Mouse (Mus musculus) common myeloid progenitor, adult 5-6 weeks (primary cell): ENCODE data around the gene Hid1. TPM values are rescaled to one million over a fixed set of nuclear protein-coding genes. Genes with fewer than 3 reads are reported as not detected.

Source experiments
- ATAC-seq: replicated peaks from 2 replicates; pipeline ENCODE4 v1.8.0; 2016; ENCODE audit warnings: low read depth, mild to moderate bottlenecking, moderate TSS enrichment, inconsistent platforms; ENCODE audit not compliant: poor library complexity, severe bottlenecking
- total RNA-seq: library from RNA; stranded (forward); fragments of 200-1000, 187-1606 nt; gene quantifications from 2 replicates; pipeline ENCODE4 v1.2.3, GENCODE M21; 2017

The Hid1 gene
- total RNA-seq, 1 experiment from 2014 or later = 1.9 TPM

DNA sequence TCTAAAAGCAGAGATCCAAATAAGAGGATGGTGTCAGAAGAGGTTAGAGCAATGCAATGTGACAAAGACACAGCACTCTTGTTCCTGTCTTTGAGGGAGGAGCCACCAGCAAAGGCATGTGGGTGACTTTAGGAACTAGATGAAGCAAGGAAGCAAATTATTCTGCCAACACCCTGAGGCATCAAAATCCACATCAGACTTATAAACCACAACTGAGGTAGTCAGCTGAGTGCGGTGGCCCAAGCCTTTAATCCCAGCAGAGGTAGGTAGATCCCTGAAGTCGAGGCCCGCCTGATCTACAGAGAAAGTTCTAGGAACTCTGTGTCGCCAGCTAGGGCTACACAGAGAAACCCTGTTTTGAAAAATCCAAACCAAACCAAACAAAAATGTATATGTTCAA lies 9.7 kb upstream of the Hid1 start:
- no peak for ATAC-seq

DNA sequence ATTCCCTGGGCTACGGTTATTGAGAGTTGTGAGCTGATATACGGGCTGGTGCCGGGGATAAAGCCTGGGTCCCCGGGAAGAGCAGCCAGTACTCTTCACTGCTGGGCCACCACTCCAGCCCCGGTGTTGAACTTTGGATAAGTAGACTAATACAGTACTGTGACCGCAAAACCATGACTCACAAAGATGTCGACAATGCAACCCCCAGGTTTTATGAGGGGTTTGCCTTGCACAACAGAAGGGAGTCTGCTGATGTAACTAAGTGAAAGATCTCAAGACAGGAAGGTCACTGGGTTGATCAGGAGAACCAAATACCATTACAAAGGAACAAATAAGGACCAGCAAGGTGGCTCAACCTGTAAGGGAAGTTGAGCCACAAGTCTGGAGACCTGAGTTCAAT lies 9.2 kb upstream of the Hid1 start:
- ATAC-seq = no peak

DNA sequence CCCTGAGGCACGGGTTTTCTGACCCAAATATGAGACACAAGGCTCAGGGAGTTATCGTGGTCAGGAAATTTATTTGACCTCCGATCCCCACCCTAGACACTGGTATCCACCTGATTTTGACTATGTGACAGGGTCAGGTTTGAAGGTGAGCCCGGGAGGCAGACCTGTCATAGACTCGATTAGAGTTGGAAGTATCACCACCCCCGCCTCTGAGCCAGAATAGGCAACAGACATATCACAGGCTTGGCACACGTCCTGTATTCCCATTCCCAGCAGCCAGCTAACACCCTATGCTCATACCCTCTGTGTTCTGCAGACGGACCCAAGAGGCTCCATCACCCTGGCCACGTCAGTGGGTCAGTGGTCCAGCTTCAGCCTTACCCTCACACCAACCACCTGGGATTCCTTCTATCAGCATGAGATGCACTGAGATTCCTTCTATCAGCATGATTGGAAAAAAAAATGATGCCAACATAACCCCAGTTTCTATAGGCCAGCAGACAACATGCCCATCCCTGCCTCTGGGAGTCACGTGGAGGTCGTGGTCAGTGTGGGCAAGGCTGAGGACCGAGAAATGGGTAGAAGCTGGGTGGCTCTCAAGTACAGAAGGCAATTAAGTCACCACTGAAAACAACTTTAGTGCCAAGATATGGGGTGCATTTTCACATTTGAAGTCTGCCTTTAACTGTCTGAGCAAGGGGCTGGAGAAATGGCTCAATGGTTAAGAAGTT lies 7.3 kb upstream of the Hid1 start:
- no peak for ATAC-seq

DNA sequence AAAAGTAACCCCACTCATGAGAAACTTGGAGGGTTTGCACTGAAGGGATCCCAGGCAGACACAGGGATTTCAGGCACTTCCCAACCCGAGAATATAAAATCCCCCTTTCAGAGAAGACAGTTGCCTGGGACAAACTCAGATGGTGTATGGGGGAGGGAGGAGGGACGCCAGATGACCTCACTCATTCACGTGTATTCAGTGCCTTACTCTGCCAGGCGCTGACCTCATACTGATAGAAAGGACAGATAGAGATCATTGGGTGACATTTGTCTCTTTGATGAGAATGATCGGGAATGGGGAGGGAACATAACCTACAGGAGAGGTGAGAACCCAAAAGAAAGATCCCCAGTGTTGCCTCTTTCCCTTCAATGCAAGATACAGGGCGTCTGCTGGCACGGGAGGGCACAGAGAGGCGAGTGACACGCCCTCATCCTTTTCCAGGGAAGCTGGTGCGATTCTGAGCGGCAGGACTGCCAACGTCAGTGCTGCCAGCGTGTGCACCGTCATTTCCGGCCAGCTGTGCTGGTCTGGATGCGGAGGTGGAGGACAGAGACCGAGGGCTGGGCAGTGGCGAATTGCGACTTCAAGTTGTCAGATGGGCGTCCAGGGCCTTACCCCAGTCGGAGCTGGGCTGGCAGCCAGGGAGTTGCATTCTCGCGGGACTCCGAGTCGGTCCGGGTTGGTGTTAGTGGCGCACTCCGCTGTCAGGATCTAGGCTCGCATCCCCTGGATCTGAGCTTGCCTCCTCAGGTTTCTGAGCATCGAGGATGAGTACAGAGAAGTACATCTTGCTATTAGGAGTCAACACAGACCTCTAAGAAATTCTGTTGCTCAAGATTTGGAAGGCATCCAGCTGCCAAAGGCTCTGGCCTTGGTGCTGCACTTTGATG lies 6.5 kb upstream of the Hid1 start:
- ATAC-seq = peak; percentile 66

DNA sequence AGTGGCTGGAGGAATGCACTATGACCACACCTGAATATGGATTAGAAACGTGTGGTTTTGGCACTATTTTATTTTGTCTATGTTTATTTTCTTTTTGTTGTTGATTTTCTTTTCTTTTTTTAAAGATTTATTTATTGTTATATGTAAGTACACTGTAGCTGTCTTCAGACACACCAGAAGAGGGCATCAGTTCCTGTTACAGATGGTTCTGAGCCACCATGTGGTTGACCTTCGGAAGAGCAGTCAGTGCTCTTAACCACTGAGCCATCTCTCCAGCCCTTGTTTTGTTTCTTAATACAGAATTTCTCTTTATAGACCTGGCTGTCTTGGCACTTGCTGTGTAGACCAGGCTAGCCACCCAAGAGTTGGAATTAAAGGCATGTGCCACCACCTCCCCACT lies 5.2 kb upstream of the Hid1 start:
- no peak for ATAC-seq

DNA sequence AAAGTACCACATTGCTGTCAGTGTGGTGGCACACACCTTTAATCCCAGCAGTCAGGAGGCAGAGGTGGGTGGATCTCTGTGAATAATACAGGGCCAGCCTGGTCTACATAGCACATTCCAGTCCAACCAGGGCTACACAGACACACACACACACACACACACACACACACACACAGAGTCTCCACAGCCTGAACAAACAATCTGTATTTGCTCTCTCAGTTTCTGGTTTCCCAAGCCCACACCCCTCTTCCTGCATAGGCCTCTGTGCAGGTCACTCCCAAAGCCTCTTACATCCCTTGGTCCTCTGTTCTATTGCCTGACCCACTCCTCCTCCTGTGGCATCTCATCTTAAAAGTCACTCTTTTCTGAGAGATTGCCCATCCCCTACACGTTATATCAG lies 4.5 kb upstream of the Hid1 start:
- no peak for ATAC-seq

DNA sequence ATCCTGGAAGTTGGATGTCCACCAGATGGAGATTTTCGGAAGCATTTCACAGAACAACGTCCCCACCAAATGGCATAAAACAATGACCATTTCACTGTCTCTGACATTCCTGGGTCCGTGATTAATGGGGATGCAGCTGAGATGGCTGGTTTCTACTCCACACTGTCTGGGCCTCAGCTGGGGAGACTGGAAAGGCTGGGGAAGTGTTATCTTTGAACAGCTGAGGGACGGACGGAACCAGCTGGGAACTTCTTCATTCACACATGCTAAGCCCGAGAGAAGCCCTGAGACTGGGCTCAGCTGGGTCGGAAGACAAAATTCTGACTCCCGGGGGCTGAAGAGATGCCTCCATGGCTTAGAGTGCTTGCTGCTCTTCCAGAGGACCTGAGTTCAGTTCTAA lies 3.8 kb upstream of the Hid1 start:
- ATAC-seq = no peak

DNA sequence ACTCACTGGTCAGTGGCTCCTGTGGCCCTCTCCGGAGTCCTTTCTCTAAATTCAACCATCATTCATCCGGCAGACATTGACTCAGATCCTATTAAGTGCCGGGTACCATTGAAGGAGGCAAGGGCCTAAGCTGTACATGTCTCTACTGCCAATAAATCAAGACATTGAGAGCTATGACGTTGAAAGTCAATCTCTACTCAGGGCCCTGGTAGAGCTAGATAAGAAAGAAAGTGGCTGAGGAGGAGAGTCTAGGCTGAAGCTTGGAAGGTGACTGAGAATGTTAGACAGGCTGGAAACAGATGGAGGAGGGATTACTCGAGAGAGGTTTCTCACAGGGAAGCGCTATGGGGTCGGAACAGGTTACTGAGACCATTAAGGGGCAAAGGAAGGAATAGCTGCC lies 2.8 kb upstream of the Hid1 start:
- no peak for ATAC-seq

DNA sequence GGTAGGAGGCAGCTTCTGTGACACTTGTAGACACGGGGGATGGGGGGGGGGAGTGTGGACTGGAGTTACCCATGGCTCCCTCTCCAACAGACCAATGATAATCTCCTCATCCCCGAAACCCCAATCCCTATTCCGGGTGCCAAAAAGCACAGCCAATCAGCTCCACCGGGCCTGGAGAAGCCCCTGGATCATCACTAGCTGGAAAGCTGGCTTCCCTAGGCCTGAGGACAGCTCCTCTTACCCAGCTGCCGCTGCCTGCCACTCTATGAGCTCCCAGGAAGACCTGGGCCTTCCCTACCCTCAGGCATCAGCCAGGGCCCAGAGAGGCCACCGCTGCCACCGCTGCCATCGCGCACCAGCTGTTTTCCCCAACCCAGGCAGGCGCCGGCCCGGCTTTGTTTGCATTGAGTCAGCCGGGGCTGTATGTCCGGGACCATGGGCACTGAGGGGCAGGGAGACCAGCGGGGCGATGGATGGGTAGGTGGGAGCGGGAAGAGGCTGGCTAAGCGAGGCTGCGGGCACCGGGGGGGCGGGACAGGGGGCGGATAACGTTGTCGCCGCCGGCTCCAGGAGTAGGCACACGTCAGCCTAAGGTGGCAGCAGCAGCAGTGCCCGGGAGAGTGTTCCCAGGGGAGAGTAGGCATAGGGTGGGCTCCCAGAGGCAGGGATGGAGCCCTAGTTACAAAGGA lies 706 bp downstream of the Hid1 start:
- ATAC-seq = 0 out of 2 replicates have a peak, but pooled peaks have one; percentile 9

DNA sequence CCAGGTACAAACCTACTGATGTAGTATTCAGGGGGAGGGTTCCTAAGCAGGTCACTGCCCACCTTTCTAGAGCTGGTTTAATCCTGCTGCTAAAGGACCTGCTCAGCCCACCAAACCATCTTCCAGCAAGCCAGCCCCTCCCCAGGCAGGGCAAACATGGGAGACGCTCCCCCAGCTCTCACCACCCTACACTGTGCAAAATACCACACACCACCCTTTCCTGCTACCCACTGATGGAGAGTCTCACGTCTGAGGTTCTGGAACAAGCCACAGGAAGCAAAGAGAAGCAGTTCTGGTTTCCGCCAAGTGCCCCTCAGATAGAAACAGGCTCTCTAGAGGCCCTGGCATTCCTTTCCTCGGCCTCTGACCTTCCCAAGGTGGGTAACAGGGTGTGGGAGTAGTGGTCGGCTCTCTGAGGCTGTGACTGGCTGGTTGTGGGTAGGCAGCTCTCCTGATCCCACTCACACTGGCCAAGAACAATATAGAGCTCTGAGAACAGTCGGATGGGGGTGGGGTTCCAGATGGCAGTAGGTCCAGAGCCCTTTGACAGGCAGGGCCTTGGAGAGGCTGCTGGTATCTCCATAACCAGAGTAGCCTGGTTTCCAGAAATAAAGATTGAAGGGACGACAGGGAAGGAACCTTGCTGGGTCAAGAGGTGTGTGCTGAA lies 1.4 kb downstream of the Hid1 start:
- ATAC-seq = peak; percentile 37

DNA sequence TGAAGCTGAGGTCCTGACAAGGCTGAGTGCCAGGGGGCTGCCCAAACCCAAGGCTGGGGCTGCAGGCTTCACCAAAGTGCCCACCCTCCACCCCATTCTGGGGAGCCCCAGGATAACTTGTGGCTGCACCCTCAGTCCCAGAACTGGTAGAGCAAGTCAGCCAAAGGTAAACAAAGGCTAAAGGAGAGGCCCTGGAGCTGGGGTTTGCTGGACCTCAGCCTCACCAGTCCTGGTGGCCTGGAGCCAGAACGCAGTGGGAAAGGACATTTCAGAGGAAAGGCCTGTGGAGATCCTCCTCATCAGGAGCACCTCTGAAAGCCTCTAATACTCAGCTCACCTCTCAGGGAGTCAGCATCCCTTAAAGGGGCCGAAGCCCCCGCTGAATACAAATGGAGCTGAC lies 3.4 kb downstream of the Hid1 start:
- no peak for ATAC-seq

DNA sequence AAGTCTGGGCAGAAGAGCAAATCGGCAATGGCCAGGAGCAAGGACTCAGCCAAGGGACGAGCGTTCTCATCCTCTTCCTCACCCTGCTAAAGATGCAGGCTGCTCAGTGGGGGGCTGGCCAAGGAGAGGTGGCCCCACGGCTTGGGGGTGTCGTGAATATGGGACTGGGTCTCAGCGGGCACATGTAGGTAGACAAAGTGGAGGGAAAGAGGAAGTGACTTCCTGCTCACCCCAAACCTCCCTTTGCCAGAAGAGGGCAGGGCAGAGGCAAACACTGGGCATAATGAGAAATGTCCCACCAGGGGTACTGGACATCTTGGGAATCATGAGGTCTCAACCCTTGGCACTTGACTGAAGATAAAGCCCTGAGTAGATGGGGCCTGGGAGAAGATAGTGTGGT lies 7.8 kb downstream of the Hid1 start:
- ATAC-seq = peak; percentile 62

DNA sequence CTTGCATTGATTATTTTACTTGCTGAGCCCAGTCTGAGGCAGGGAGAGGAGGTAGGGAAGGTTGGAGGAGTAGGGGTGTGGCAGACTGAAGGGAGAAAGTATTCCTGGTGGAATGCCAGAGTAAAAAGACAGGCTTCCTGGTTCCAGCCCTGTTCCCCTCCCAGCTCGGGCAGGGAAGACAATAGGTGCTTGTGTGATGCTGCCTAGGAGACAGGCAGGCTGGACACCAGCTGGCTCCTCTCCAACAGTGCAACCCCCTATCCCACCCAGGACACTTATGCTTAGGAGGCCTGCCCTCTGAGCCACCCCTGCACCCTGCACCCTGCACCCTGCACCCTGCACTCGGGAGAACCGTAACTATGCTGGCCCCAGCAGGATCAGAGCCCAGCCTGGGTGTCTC lies 8.3 kb downstream of the Hid1 start:
- no peak for ATAC-seq

DNA sequence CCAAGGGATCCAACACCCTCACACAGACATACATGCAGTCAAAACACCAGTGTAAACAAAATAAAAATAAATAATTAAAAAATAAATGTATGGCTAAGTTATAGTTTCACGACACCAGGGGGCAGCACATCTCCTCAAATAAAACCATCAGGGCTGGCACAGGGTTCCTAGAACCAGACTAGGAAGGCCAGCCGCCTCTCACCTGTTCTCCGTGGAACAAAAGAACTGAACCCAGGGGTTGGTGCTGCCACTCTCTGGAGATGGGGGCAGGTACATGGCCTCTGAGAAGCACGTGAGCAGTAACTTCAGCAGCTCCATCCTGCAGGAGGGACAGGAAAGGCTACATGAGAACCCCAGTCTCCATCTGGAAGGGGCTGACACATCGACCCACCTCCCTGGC lies 9.1 kb downstream of the Hid1 start:
- peak; percentile 49; the same call in 1 of the 2 replicates for ATAC-seq

DNA sequence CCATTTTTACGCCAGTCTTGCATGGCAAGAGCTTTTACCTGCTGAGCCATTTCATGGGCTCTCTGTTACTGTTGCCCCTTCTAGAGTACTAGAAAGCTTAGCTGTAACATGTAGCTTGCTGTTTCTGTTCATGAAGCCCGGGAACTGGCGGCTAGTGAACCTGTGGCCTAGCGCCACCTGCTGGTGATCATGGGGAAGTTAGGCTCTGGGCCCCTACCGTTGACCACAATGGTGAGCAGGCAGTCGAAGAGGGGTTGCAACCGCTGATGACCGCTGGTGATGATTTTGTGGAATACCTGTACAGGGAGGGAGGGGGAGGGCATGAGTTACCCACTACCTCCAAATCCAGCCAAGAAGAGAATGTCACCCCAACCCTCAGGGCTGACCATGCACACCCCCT lies 13.4 kb downstream of the Hid1 start:
- ATAC-seq = peak; percentile 86

DNA sequence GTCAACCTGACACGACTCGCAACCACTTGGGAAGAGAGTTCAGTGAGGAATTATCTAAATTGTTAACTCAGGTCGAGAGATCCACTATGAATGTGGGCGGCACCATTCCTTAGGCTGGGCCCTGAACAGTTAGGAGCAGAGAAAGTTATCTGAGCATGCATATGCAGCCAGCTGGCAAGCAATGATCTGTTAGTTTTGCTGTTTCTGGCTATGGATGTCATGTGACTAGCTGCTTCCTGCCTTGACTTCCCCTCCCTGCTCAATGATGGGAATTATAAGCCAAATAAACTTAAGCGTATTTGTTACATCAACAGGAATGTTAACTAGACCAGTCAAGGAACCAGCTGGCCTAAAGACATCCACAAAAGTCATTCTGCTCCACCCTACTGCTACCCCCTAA lies 14.2 kb downstream of the Hid1 start:
- no peak for ATAC-seq

DNA sequence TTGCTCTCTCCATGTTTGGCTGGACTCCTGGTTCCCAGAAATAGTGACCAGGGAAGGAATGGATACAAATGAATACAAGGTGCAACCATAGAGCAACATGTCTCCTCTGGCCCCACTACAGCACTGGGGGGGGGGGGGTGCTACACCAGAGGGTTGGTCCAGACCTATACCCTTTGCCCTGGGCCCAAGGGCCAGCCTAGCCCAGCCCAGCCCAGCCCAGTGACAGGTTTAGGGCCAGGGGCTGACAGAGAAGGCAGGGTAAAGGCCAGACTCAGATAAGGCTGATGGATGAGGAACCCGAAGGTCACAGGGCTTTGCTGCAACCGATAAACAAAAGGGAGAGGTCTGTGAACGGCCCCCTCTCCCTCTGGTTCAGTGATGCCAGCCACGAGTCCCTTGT lies 17.6 kb downstream of the Hid1 start:
- no peak for ATAC-seq

DNA sequence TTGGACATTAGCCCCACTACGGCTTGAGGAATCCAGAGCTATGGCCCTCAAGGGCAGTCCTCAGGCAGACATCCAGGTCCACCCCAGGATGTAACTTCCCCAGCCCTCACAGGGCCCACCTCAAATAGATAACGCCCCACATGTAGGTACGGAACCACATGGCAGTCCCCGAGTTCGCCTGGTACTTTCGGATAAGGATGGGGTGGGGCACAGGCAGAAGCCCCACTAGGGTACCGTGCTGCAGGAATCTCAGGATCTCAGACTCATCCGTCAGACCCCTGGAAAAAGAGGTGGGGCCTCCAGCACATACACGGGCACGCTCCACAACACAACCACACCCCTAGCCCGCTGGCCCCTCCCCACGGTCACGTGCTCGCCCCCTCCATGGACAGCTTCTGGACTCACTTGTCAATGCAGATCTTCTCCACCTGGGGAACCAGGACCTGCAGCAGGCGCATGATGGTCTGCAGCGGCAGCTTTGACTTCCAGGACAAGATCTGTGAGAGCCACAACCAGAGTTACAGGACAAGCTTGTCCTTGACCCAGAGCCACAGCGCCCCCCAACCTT lies 18.8 kb downstream of the Hid1 start:
- no peak for ATAC-seq

DNA sequence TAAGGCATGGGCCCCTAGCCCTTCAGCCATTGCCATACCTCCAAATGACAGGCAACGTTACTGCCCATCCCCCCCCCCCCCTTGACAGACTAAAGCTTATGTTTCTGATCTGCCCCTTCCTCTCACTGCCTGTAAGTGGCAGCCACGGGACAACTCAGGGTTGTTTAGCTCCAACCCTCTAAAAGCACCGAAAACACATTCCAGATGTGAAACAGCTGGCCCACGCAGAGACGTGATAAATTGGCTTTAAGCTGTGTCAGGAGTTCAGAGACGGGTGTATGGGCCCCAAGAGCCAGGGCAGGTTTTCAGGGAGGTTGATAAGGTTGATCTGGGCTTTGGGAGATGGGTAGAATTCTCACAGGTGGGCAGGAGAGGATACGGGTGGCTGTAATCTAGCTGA lies 22.0 kb downstream of the Hid1 start:
- no peak for ATAC-seq

DNA sequence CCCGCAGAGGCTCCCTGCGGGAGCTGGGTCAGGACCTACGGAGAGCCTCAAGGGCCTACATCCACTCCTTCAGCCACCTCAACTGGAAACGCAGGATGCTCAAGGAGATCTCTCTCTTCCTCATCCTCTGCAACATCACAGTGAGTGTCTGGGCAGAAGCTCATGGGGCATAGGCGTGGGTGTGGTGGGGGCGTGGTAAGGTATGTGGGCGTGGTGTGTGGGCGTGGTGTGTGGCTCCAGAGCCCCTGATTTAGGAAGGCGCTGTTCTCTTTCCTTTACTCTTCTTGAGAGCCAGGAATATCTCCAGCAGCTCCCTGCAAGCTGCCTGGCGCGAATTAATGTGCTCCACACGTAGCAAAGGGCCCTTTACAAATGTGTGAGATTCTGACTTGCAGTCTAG lies 22.6 kb downstream of the Hid1 start:
- ATAC-seq = peak; percentile 68; the same call in 1 of the 2 replicates
